Mouse (Mus musculus) kidney, adult 8-10 months (tissue): ENCODE data around the gene Stat5b.
A peak's percentile ranks its signal among the peaks of the same experiment; 100 is the strongest.

Experiments
- DNase-seq, 2 experiments: peaks; one replicate each; pipeline ENCODE4 v3.0.0; 2022

Stat5b gene

DNA sequence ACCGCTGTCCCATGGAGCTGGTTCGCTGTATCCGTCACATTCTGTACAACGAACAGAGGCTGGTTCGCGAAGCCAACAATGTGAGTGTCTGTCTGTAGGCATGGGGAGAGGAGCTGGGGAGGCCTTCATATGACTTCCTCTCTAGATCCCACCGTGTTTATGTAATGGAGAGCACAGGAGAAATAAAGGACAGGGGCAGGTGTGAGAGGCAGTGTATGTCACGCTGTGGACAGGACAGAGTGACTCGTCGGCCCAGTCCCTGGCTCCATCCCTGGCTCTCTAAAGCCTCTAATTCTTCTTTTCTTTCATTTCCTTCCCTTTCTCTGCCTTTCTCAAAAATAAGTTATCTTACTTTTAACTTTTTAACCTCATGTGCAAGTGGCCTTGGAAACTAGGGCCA, 12.6 kb upstream of the Stat5b start:
- DNase-seq = no peak

DNA sequence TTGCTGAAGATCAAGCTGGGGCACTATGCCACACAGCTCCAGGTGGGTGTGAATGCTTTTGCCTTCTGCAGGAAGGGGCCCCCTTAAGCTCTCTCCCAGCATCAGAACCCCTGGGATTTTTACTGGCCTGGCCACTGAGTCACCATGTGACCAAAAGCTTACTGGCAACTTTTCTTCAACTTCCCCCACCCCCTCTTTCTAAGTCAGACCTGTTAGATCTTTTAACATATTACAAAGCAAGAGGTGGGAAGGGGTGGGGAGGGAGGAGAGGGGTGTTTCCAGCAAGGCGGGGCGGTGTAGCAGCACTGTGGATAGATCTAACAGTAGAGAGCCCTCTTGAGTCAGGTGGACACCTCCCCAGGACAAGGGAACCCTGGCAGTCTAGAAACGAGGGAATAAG, 11.3 kb upstream of the Stat5b start:
- no peak for DNase-seq

GRCm38 (mm10) chr11:100861335-100861734, 10.8 kb upstream of the Stat5b start:
- DNase-seq = no peak

- peak; percentile 87 to 88 for DNase-seq
Observed at GRCm38 (mm10) chr11:100860198-100861048, 9.9 kb upstream of the Stat5b start.

GRCm38 (mm10) chr11:100859579-100860075, 9.1 kb upstream of the Stat5b start:
- no peak for DNase-seq

- DNase-seq = peak; percentile 94 to 96
Observed at GRCm38 (mm10) chr11:100858935-100859578, 8.5 kb upstream of the Stat5b start, which contains the start of gene Stat5a. Gene Stat5a (plus strand): TSS chr11:100859351.

DNA sequence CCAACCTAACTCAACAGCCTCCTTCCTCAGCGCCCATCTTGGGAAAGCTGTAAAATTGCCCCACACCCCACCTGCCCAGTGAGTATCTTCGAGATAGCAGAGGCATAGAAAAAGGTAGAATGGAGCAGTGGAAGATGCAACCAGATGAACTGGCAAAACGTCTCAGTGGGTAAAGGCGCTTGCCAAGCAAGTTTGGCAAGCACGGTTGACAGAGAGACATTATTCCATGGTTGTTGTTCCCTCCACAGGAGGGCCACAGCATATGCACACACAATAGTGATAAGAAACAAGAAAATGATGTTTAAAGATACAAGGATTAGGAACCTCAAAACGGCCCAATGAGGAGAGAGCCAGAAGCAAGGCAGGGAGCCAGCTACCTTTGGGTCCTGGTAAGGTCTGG, 7.4 kb upstream of the Stat5b start:
- DNase-seq = no peak

GRCm38 (mm10) chr11:100855178-100855577, 4.7 kb upstream of the Stat5b start:
- peak; percentile 49 to 64 for DNase-seq

- peak; percentile 79 to 85 for DNase-seq
Observed at GRCm38 (mm10) chr11:100854268-100854667, 3.7 kb upstream of the Stat5b start.

DNA sequence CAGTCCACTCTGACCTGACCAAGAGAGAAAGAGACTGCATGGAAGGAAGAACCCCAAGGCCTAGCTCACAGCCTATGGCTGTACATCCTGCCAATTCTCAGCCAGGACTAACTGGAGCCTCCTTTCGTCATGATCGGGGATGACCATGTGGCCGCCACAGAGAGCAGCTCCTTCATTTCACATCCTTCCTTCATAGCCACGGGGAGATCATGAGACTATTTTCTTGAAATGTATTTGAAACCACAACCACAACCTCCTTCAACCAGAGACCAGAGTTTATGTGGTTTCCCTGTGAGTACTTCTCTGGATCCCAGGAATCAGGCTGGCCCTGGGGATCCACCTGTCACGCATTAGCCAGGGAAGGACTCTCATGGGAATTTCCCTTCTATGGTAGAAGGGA, 2.5 kb upstream of the Stat5b start:
- DNase-seq = no peak

- no peak for DNase-seq
Observed at GRCm38 (mm10) chr11:100852088-100852487, 1.6 kb upstream of the Stat5b start.

DNA sequence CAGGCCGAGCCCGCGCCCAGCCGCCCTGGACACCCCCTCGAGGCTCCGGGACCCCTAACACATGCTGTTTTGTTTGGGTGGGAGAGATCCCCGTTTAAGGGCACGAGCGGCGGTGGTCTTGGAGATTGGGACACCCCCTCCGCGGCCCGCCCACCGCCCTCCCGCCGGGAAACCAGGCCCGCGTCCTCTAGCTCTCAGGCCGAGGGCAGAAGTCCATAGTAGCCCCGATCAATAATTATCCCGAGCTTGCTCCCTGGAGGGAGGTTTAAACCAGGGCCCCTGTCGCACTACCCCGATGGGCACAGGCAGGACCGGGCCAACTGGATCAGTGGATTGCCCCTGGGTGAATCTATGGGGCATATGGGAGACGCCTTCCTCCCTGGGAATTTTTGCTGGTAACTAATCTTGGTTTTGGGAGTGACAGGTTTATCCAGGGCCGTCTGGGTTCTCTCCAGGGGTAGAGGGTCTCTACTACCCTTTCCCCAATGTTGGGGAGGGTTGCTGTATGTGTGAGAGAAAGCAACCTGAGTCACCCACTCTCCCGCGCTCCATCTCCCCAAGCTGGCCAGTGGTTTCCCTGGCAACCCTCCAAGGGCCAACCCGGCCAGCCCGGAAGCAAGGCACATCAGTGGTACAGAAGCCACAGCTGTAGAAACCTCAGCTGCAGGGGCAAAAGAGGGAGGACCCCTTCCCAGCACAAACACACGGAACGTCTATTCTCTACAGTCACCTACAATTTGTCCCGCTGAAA, 429 bp upstream of the Stat5b start:
- DNase-seq = peak; percentile 75 to 76

DNA sequence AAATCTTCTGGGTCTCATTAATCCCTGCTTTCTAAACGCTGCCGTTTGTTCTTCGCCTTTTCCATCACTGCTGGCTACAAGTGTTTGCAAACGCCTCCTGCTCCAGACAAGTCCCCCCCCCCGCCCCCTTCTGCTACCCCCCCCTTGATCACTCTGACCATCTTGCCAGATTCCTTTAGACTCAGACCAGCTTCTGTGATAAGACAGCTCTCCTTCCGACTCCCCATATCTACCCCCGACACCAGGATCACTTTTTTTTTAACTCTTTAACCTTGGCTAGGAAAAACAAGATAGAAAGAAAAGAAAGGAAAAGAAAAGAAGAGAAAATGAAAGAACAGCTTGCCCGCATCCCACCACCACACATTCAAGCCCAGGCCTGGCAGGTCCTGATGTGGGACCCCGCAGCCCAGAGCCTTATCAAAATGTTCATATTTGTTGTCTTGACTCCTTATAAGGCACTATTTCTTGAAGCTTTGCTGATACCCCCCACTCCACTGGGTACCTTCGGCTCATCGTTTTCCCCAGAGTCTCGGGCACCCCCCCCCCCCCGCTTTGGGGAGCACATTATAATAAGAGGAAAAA, 977 bp downstream of the Stat5b start:
- DNase-seq = no peak

DNA sequence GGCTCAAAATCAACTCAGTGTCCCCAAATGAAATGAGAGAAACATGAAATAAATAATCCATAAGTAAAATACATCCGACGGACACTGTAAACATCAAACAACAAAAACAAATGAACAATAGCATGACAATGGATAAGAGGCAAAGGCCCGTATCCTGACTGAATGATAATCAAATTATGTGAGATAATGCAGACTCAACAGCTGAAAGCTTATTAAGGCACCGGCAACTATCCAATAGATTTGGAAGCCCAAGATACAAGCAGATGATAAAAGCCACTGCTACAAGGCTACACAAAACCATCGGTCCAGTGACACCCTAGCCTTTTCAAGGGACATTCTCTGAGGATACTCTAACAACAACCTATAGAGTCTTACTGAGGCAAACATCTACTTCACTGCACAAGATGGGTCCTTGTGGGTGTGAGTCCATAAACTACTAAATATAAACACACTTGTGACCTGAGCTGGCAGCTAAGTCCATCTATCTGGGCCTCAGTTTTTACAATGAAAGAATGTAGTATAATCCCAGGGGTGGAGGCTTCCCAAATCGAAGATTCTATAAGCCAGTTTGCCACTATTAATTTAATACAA, 1.6 kb downstream of the Stat5b start:
- DNase-seq = no peak

DNA sequence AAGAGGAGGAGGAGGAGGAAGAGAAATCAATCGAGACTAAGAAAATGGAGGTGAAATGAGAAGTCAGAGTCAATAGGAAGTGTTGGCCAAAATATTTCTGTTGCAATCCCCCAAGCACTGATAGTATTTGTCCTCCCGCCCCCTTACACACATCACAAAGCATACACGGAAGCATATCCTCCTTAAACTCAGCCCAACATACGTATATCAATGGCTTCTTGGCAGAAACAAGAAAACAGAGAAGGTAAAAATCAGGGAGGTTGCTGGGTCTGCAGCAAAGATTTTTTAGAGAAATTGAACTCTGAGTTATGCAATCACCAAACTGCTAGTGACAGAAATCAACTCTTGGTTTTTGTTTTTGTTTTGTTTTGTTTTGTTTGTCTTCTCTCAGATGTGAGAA, 2.4 kb downstream of the Stat5b start:
- no peak for DNase-seq

DNA sequence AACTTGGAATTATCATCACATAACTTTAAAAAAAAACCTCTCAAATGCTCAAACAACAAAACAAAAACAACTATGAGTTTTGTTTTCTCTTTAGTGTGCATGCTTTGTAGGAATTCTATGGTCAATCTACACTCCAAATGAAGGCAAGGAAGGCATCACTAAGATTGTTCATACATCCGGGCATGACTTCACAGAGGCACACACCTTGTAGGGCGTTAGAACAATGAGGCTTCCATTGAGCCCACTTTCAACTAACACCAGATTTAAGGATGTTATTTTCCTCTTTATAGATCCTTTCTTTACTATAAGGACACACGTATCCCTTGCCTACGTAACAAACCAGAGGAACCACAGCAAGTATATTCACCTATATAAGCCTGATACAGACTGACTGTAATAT, 3.0 kb downstream of the Stat5b start:
- no peak for DNase-seq

GRCm38 (mm10) chr11:100845793-100846192, 4.7 kb downstream of the Stat5b start:
- DNase-seq = no peak

GRCm38 (mm10) chr11:100844121-100844520, 6.4 kb downstream of the Stat5b start:
- no peak for DNase-seq

DNA sequence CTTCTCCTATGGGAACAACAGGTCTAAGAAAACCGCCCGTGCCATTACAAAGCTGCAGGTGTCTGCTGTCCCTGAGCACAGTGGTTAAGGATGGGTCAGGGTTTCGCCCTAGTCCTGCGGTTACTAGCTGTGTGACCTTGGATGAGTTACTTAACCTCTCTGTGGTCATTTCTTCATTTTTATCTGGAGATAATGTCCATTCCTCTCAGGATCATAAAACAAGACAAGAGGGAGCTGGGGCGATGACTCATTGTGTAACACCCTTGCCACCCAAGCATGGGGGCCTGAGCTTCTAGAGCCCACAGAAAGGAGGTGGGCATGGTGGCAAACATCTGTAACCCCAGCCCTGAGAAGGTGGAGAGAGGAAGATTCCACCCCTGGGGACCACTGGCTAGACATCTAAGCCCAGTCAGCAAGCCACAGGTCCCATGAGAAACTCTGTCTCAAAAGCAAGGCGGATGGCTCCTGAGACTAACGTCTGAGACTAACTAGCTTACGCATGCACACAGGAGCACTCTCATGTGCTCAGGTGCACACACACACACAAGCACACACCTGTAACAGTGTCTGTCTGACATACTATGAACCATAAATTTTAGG, 7.4 kb downstream of the Stat5b start:
- DNase-seq = no peak

DNA sequence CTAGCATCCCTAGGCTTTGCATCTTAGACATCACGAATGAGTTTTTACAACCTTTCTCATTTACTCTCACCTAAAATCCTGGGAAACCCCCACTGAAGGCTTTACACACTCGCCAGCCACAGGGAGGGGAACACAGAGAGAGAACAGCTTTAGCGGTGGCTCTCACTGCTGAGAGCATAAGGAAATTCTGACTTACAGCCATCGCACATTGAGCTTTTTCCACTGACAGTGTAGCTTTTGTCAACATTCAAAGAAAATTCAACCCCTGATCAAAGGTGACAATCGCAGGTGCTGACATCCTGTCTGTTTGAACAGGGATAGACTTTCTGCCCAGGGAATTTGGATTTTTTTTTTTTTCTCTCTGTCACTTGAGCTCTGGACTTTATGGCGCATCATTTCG, 8.5 kb downstream of the Stat5b start:
- no peak for DNase-seq

GRCm38 (mm10) chr11:100840866-100841265, 9.7 kb downstream of the Stat5b start:
- no peak for DNase-seq

DNA sequence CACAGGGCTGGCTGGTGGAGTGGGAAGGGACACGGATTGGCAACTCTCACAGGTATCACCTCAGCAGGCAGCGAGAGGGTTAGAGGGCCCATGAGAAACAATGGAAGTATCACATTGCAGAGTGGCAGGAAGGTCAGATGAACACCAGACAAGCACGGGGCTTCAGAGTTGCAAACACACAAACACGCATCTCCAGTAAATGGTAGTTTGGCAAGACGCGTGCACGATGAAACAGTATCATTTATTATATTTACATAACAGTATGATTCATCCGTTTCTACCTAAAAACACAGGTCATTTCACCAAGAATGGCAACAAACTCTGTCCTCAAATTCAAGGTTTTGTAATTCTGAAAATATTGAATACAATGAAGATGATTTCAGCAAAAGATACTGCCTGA, 11.0 kb downstream of the Stat5b start:
- no peak for DNase-seq
